Comparison of ENCODE assay signal across 8 mouse cellular contexts in genomic region chr13:71458061-71458935, GRCm38 (mm10).
DNase-seq lines count a peak whose midpoint lies in the region; ATAC-seq and TF ChIP-seq lines count a peak whose summit lies in the region.

No protein-coding gene starts in this region.

- intact Hi-C loops in heart, postnatal 36 days (cut with DNase I) = loop anchor here (5.0 to 10.0 kb wide), 2 partner anchors 347 to 1574 kb away; no protein-coding TSS in a partner anchor

- peak; percentile 90 for ATAC-seq in forebrain, embryonic 16.5 days
- ATAC-seq in megakaryocyte-erythroid progenitor cell, adult 5-6 weeks (replicated peaks; ENCODE audit: low FRiP score, low TSS enrichment, poor library complexity, severe bottlenecking) = no peak

- peak overlapping the region in 1 of 2 experiments; percentile 32; a peak in 1 of 4 replicates for H3K4me3 ChIP-seq in ES-E14 (ENCODE audit: insufficient read depth in 1 of 2, low read depth in 1 of 2, low read length in 2 of 2, poor library complexity in 1 of 2, severe bottlenecking in 1 of 2)
- peak overlapping the region; percentile 34 for H3K4me3 ChIP-seq in forebrain, embryonic 16.5 days (replicated peaks; ENCODE audit: low read length)
- no peak overlapping the region for H3K4me3 ChIP-seq in lung, adult 2 months (replicated peaks; ENCODE audit: extremely low read depth, low read depth, low read length)

- 3% methylated on average over 25 of the region's 25 CpGs for WGBS in forebrain, embryonic 16.5 days
- WGBS in lung, adult 2 months = 3% methylated on average over 25 of the region's 25 CpGs

- H3K27me3 ChIP-seq in forebrain, embryonic 16.5 days (replicated peaks; ENCODE audit: control insufficient read depth, insufficient read depth, low read length) = peaks cover 16% of the 10 kb centered on the region; the same call in 1 of the 2 replicates

- TF ChIP-seq CTCF in lung, adult 2 months (IDR thresholded peaks at IDR 0.05; ENCODE audit: insufficient read depth, low read length) = peak; percentile 39

- peaks cover 0 to 4% of the 10 kb centered on the region in 2 experiments; a peak in 1 of 4 replicates for H3K4me1 ChIP-seq in ES-E14 (ENCODE audit: control insufficient read depth in 2 of 2, insufficient read depth in 2 of 2, low read length in 2 of 2, poor library complexity in 1 of 2)
- peaks cover 7% of the 10 kb centered on the region for H3K4me1 ChIP-seq in forebrain, embryonic 16.5 days (replicated peaks; ENCODE audit: control insufficient read depth, insufficient read depth, low read length)
- H3K4me1 ChIP-seq in lung, adult 2 months (ENCODE audit: control insufficient read depth, insufficient read depth, low read length) = no peaks in the 10 kb centered on the region

- no peak overlapping the region for H3K9ac ChIP-seq in ES-E14 (ENCODE audit: insufficient read depth, low read depth, low read length, poor library complexity, severe bottlenecking)
- H3K9ac ChIP-seq in forebrain, embryonic 16.5 days (replicated peaks; ENCODE audit: low read depth, low read length) = peak overlapping the region; percentile 51

- in situ Hi-C loops in ES-E14 (cut with MboI; ENCODE audit: low sequenced_read_pairs in 2 of 2, unreplicated experiment in 2 of 2) = loop anchor here in 1 of 2 experiments (10.0 to 25.0 kb wide), 2 partner anchors 497 to 1104 kb away; no protein-coding TSS in a partner anchor

- no peaks in the 10 kb centered on the region for H3K9me3 ChIP-seq in ES-E14 (ENCODE audit: control insufficient read depth, insufficient read depth, low read depth, low read length)
- H3K9me3 ChIP-seq in forebrain, embryonic 16.5 days (ENCODE audit: control insufficient read depth, low read length) = no peaks in the 10 kb centered on the region

- peak overlapping the region; percentile 54 for H3K4me2 ChIP-seq in forebrain, embryonic 16.5 days (ENCODE audit: low read length)

- no peak overlapping the region for H3K27ac ChIP-seq in ES-E14 (ENCODE audit: insufficient read depth, low read depth, low read length, poor library complexity, severe bottlenecking)
- H3K27ac ChIP-seq in forebrain, embryonic 16.5 days (ENCODE audit: low read length) = no peak overlapping the region

- no peaks in the 10 kb centered on the region for H3K36me3 ChIP-seq in ES-E14 (ENCODE audit: control insufficient read depth, insufficient read depth, low read length, poor library complexity, severe bottlenecking)
- no peaks in the 10 kb centered on the region for H3K36me3 ChIP-seq in forebrain, embryonic 16.5 days (ENCODE audit: control insufficient read depth, insufficient read depth)

- TF ChIP-seq POLR2A in lung, adult 2 months (IDR thresholded peaks at IDR 0.05; ENCODE audit: borderline replicate concordance, extremely low read depth, low read depth, low read length) = no peak

- DNase-seq in ES-E14 (ENCODE audit: low read depth, low spot score) = peak; percentile 58
- peak; percentile 4 to 36 for DNase-seq in cerebellum, adult 18-20 months
- peak; percentile 67 to 72 for DNase-seq in heart, postnatal 36 days
- peak; percentile 61 to 74 for DNase-seq in layer of hippocampus, adult 18-20 months (ENCODE audit: low spot score in 2 of 2)
- DNase-seq in lung, adult 2 months = peak; percentile 70
- DNase-seq in retina, postnatal 1 day = peak; percentile 79

TF ChIP-seq in ES-E14, 5 proteins besides CTCF, POLR2A, EP300 and RAD21:
- TF ChIP-seq HCFC1 (IDR thresholded peaks at IDR 0.05; ENCODE audit: borderline replicate concordance, insufficient read depth, low read length) (no peak), CHD2 (IDR thresholded peaks at IDR 0.05; ENCODE audit: low read depth, low read length) (no peak), ZNF384 (IDR thresholded peaks at IDR 0.05; ENCODE audit: low read depth, low read length) (no peak), MAFK (IDR thresholded peaks at IDR 0.05; ENCODE audit: insufficient read depth, low read depth, low read length) (no peak), ZC3H11A (IDR thresholded peaks at IDR 0.05; ENCODE audit: borderline replicate concordance, low read depth, low read length) (peak; percentile 81; the same call in 1 of the 2 replicates)

Comparison
In these comparisons a context has a peak if more than half of its experiments do, and no peak if none do; other contexts are left out.
1. DNase-seq: peak in every context shown above with its lines; median percentile 79 in retina, postnatal 1 day; 70 in lung, adult 2 months; 70 in heart, postnatal 36 days; 68 in layer of hippocampus, adult 18-20 months; 58 in ES-E14; 20 in cerebellum, adult 18-20 months.